Mouse (Mus musculus) heart, postnatal 10 days (tissue): ENCODE data around the gene Osbpl3. TPM values are rescaled to one million over a fixed set of nuclear protein-coding genes. Genes with fewer than 3 reads are reported as not detected.
"Not testable (repeated sequence)": the region's sequence is repeated elsewhere in the genome, so short reads cannot be mapped to it uniquely, and the experiment has no call there.

ENCODE experiments used
- DNase-seq, 2 experiments: peaks; one replicate each; pipeline ENCODE4 v3.0.0; 2021
- intact Hi-C: fragments of 180-260 bp; cut with DNase I; formaldehyde crosslinking; loops from one replicate; pipeline ENCODE4 v1.15.1; 2025
- total RNA-seq, 2 experiments: library from RNA; stranded (reverse); gene quantifications; 2 replicates each; pipeline ENCODE4 v1.2.3; 2021

Osbpl3 gene
- total RNA-seq, 2 experiments from 2014 or later: 31.8 to 33.0 TPM

- intact Hi-C loops: loop anchor here (2.0 to 10.0 kb wide), 3 partner anchors 72 to 140 kb away; no protein-coding TSS in a partner anchor
- peak; percentile 58 to 63 for DNase-seq
Observed at GRCm38 (mm10) chr6:50455102-50455828, 736 bp downstream of the Osbpl3 start.

- intact Hi-C loops: loop anchor here (2.0 to 10.0 kb wide), 2 partner anchors 99 to 139 kb away; no protein-coding TSS in a partner anchor
- DNase-seq: no peak
Observed at GRCm38 (mm10) chr6:50453651-50454050, 2.4 kb downstream of the Osbpl3 start.

GRCm38 (mm10) chr6:50452220-50452619, 3.8 kb downstream of the Osbpl3 start:
- no peak for DNase-seq
- intact Hi-C loops: loop anchor here (10.0 kb wide), 1 partner anchor 97 kb away; no protein-coding TSS in a partner anchor

GRCm38 (mm10) chr6:50445616-50446015, 10.4 kb downstream of the Osbpl3 start:
- DNase-seq: no peak
- intact Hi-C loops: no loop called here

DNA sequence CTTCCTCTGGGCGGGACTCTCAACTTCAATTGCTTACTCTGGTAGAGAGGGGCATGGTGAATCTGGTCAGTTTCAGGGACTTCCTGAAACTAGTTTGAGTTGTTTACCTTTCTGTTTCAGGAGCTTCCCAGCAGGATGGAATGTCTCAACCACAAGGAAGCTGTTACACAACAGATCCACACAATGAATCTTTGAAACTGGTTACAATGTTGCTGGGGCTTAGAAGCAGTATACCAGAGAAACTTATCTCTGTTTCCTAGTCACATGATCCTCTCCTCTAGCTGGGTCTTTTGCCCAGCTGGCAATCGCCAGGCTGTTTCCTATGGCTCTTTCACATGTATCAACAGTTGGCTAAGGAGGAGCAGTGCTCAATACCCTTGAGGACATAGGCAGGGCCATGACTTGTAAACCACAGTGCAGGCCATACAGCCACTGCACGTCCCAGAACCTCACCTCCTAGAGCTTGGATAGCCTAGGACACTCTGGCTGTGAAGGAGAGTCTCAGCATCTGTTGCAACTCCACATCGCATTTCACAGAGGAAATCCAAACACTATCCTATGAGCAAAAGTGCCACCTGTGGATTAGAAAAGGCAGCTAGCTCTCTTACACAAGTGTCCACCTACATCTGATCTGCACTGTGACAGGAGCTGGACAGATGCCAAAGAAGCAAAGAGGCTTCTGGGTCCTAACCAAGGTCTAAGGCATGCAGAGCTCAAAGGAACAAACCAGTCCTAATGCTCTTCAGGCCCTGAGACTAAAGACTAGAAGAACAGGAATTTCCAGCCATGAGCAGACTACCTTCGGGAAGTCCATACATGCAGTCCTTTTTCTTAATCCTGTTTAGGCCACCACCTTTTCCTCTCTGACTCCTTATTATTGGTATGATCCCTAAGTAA, 14.8 kb downstream of the Osbpl3 start:
- intact Hi-C loops: loop anchor here (5.0 kb wide), 1 partner anchor 86 kb away; no protein-coding TSS in a partner anchor
- no peak for DNase-seq

- intact Hi-C loops: loop anchor here (5.0 kb wide), 1 partner anchor 87 kb away; no protein-coding TSS in a partner anchor
- no peak for DNase-seq
Observed at GRCm38 (mm10) chr6:50440197-50440596, 15.8 kb downstream of the Osbpl3 start.

GRCm38 (mm10) chr6:50438900-50439299, 17.1 kb downstream of the Osbpl3 start:
- intact Hi-C loops: not testable (repeated sequence)

DNA sequence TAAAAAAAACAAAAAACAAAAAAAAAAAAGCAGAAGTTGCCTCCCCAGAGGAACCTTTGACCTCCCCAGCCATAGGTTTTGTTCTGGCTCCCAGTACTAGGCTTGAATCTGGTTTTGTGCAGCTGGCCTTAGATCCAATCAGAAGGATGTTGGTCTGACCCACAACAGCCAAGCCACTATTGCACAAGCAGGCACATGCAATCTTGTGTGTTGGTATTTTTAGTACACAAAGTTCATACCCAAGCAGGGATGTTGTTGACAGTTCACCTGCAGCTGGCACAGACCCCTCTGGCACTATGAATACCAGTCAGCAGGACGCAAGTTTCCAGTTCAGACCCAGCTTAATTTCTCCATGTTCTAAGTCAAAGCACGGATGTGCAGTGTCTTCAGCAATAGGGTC, 18.2 kb downstream of the Osbpl3 start:
- peak; percentile 42 to 53 for DNase-seq
- intact Hi-C loops: no loop called here

More at GRCm38 (mm10) chr6:50438900-50439299, 17.1 kb downstream of the Osbpl3 start:
- DNase-seq: not testable (repeated sequence)

DNA sequence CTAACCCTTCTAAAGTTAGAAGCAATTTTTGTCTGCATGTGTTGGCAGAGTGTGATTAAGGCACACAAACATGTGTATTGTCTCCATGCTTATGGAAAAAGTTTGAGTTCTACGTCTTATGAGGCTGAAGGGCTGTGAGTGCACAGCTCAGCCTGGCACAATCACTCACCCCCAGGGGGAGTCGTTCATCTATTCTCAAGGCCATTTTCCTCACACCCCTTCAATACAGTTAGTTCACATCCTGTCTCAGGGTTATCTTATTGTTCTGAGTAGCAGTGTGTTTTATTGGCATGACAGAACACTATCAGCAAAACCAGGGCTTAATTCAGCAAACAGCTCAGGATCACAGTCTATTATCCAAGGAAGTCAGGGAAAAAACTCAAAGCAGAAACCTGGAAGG, 19.3 kb downstream of the Osbpl3 start:
- DNase-seq: peak in 1 of 2 experiments; percentile 24
- intact Hi-C loops: no loop called here

DNA sequence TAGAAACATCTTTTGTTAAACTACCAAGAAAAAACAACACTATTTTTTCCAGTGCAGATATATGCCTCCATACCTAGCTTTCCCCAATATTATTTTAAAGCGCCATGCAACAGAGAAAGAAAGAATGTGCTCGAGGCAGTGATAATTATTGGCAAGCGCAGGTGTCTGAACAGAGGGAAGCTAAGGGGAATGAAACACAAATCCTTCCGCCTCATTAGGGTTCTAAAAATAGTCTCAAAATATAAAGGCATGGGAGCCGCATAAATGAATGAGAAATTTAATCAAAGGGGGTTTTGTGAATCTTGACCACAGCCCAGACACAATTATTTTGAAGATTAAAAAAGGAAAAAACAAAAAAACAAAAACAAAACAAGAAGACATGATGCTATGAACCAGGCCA, 23.5 kb downstream of the Osbpl3 start:
- no peak for DNase-seq
- intact Hi-C loops: no loop called here

DNA sequence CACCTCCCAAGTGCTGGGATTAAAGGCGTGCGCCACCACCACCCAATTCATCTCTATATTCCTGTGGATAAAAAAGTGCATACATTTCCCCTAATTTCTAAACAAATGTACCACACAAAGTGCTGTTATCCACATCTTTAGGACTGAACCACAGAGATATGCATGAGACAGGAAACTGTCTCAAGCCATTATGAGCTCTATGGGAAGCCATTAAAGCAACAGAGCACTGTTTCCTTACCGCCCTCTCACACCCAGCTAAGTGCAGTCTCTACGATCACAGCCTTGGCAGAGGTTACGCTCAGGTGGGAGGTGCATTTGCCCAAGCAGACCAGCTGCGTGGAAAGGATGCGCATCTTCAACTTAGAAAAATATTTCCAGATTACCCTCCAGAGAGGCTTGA, 26.7 kb downstream of the Osbpl3 start:
- no peak for DNase-seq
- intact Hi-C loops: no loop called here

GRCm38 (mm10) chr6:50427051-50427732, 28.8 kb downstream of the Osbpl3 start:
- intact Hi-C loops: no loop called here
- no peak for DNase-seq

DNA sequence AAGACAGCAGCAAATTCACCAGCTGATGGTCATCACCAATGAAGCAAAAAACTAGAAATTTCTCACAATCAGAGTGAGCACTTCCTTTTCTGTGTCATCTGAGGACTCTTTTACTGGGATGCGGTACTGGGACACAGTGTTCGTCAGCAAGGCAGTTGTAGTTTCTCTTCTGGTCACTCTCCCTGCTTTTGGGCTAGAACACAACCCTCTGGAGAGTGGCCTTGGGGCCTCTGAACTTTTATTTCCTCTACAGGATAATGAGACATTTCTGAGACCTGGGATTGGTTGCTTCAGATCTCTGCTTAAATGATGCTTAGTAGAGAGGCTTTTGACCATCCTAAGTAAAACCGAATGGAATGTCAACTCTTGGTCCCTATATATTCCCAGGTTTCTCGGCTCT, 29.4 kb downstream of the Osbpl3 start:
- intact Hi-C loops: no loop called here
- no peak for DNase-seq

DNA sequence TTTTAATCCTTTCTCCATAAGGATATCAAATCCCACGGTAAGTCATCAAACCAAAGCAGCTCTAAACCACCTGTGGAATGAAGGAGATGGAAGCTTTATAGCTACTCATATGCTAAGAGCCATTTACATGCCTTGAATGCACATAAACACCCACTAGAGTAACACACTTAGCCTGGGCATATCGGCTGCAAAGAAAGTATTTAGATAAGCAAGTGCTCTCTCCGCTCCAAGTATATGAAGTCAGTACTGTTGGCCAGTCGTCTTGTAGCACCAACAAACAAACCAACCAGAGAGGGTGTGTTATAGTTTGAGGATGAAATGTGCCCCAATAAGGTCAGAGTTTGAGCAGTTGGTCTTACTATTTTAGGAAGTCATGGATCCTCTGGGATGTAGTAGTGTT, 31.7 kb downstream of the Osbpl3 start:
- no peak for DNase-seq
- intact Hi-C loops: no loop called here

DNA sequence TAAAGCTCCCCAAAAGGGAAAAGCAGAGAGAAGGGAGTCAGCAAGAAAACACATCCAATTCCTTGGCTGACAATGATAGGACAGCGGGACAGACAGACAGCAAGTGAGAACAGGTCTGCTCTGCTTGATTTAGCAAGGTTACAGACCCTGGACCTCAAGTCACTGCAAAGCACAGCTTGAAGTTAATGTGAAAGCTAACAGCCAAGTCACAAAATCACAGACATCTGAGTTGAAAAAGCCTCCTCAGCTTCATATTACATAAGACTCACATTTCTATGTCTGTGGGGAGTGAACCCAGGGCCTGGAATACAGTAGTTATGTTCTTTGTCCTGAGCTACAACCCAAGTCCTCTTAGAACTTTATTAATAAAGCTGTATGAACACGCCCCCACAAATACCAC, 35.6 kb downstream of the Osbpl3 start:
- intact Hi-C loops: no loop called here
- no peak for DNase-seq

DNA sequence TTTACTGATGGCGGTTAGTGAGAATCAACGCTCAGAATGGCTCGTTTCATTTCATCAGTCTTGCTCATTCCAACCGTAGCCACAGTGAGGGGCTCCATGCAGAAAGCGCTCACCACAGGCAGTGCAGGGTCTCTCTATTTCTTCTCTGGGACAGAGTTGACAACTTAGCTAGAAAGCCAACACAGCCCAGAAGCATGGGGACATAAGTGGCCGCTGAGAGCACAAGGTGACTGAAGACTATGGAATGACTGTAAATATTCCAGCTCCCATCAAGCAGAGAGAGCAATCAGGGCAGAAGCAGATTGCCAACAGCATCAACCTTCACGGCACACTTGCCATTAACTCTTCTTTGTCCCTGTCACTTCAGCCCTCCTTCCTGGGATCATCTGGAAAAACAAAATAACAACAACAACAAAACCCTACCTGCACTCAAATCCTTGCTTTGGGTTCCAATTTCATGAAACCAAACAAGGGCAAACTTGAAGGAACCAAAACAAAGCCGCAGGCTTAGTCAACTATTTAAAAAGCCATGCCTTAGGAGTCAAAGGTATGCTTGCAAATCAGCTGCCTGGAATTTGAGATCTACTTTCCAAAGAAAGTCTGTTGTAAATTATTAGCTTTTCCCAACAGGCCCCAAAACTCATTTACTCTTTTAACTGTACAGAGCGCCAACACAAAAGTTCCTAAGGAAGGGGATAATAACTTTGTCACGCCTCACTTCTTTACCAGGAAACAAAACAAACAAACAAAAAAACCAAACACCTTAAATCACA, 36.3 kb downstream of the Osbpl3 start:
- intact Hi-C loops: no loop called here

DNA sequence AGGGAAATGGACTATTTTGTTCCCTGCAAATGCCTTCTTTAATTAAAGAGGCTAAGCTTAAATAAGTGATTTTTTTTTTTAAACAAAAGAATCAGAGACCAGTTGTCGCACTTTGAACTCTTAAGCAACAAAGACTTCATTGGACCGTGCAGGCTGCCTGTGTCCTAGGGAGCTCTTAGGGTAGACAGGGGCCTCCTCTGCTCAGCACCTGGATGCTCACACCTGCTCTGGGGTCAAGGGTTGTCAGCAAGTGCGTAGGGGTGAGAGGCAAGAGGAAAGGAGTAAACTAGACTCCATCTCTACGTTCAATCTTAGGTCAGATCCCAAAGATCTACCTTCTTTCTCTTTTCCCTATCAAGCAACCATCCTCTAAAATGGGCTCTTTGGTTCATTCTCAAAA, 37.0 kb downstream of the Osbpl3 start:
- intact Hi-C loops: no loop called here
- DNase-seq: no peak

More for the DNA sequence above, 36.3 kb downstream of the Osbpl3 start:
- DNase-seq: no peak

DNA sequence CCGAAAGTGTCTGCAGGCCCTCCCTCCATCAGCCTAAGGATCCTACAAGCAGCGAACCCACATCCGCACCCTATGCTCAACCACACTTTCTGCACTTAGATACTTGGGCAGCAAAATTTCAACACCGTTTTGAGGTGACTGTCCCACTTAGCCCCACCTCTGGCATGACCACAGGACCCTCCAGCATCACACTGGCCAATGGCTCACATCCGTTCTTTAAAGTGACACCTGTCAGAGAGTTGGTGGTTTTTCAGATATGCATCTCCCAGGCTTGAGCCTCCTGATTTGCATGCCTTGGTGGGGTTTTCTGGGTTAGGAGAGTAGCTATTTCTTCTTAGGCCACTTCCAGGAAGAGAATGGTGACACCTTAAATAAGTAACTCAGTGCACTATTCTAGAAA, 39.1 kb downstream of the Osbpl3 start:
- intact Hi-C loops: no loop called here
- DNase-seq: no peak

GRCm38 (mm10) chr6:50415431-50415830, 40.6 kb downstream of the Osbpl3 start:
- intact Hi-C loops: no loop called here
- DNase-seq: no peak

DNA sequence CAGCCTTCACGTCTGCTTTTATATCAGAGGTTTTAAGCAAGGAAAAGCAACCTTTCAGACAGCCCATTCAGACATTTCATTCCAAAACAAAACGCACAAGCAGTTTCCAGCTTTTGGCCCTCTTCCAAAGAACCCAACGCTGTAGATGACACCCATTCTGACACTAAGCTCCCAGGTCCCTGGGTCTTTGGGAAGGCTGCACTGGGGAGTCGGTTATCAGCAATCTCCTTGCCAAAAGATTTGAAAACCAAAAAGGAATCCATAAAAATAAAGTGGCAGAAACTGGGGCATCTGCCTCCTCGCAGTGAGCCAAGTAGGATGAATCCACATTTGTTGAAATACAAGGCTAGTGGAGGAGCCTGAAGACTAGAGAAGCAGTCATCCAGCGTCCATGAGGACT, 41.5 kb downstream of the Osbpl3 start:
- no peak for DNase-seq
- intact Hi-C loops: loop anchor here (5.0 kb wide), 1 partner anchor 97 kb away; no protein-coding TSS in a partner anchor
